Mouse (Mus musculus): ENCODE results near the gene Fgd2. TPM values are rescaled to one million over a fixed set of nuclear protein-coding genes. Genes with fewer than 3 reads are reported as not detected.

Fgd2 gene
- polyA plus RNA-seq, 1 experiment from 2014 or later, result 3.8 TPM

GRCm38 (mm10) chr17:29319881-29320639 is 40.7 kb upstream of the Fgd2 start:
- H3K9ac ChIP-seq, result no peak overlapping the region
- H3K36me3 ChIP-seq (replicated peaks; ENCODE audit: control insufficient read depth, insufficient read depth), result no peaks in the 10 kb centered on the region
- WGBS, result 76% methylated on average over 8 of the region's 8 CpGs
- no peak overlapping the region for H3K27ac ChIP-seq
- peaks cover 29% of the 10 kb centered on the region for H3K27me3 ChIP-seq (ENCODE audit: control insufficient read depth, insufficient read depth, low read length)
- H3K4me1 ChIP-seq (replicated peaks; ENCODE audit: control insufficient read depth, insufficient read depth, low read length), result 0 out of 2 replicates have a peak, but pooled peaks cover 4% of the 10 kb centered on the region
- no peaks in the 10 kb centered on the region for H3K9me3 ChIP-seq (ENCODE audit: control insufficient read depth, low read length)
- no peak overlapping the region for H3K4me2 ChIP-seq (replicated peaks)
- DNase-seq (ENCODE audit: low spot score), result no peak
- H3K4me3 ChIP-seq (replicated peaks; ENCODE audit: low read length), result no peak overlapping the region
- ATAC-seq (ENCODE audit: low FRiP score), result no peak

GRCm38 (mm10) chr17:29321765-29322602 is 38.7 kb upstream of the Fgd2 start:
- H3K27ac ChIP-seq, result no peak overlapping the region
- WGBS, result 17% methylated on average over 41 of the region's 41 CpGs
- ATAC-seq (ENCODE audit: low FRiP score) (no peak), DNase-seq (ENCODE audit: low spot score) (no peak)
- H3K9me3 ChIP-seq (ENCODE audit: control insufficient read depth, low read length), result no peaks in the 10 kb centered on the region
- no peak overlapping the region for H3K4me3 ChIP-seq (replicated peaks; ENCODE audit: low read length)
- H3K36me3 ChIP-seq (replicated peaks; ENCODE audit: control insufficient read depth, insufficient read depth), result no peaks in the 10 kb centered on the region
- H3K9ac ChIP-seq, result no peak overlapping the region
- peaks cover 16% of the 10 kb centered on the region for H3K4me1 ChIP-seq (replicated peaks; ENCODE audit: control insufficient read depth, insufficient read depth, low read length)
- H3K4me2 ChIP-seq (replicated peaks), result no peak overlapping the region; the same call in 1 of the 2 replicates
- peaks cover 29% of the 10 kb centered on the region for H3K27me3 ChIP-seq (ENCODE audit: control insufficient read depth, insufficient read depth, low read length)

- no peaks in the 10 kb centered on the region for H3K9me3 ChIP-seq (ENCODE audit: control insufficient read depth, low read length)
- ATAC-seq (ENCODE audit: low FRiP score) (no peak), DNase-seq (ENCODE audit: low spot score) (no peak)
- peaks cover 29% of the 10 kb centered on the region for H3K27me3 ChIP-seq (ENCODE audit: control insufficient read depth, insufficient read depth, low read length)
- no peak overlapping the region for H3K27ac ChIP-seq
- no peak overlapping the region for H3K4me3 ChIP-seq (replicated peaks; ENCODE audit: low read length)
- 20% methylated on average over 18 of the region's 18 CpGs for WGBS
- peaks cover 21% of the 10 kb centered on the region for H3K4me1 ChIP-seq (replicated peaks; ENCODE audit: control insufficient read depth, insufficient read depth, low read length)
- no peak overlapping the region for H3K4me2 ChIP-seq (replicated peaks)
- no peak overlapping the region for H3K9ac ChIP-seq
- no peaks in the 10 kb centered on the region for H3K36me3 ChIP-seq (replicated peaks; ENCODE audit: control insufficient read depth, insufficient read depth)
Measured at GRCm38 (mm10) chr17:29322603-29322962, 38.1 kb upstream of the Fgd2 start.

GRCm38 (mm10) chr17:29323625-29324024 is 37.1 kb upstream of the Fgd2 start:
- no peak overlapping the region for H3K4me2 ChIP-seq (replicated peaks)
- H3K9me3 ChIP-seq (ENCODE audit: control insufficient read depth, low read length), result no peaks in the 10 kb centered on the region
- H3K36me3 ChIP-seq (replicated peaks; ENCODE audit: control insufficient read depth, insufficient read depth), result no peaks in the 10 kb centered on the region
- H3K27me3 ChIP-seq (ENCODE audit: control insufficient read depth, insufficient read depth, low read length), result peaks cover 29% of the 10 kb centered on the region
- H3K4me3 ChIP-seq (replicated peaks; ENCODE audit: low read length), result no peak overlapping the region
- ATAC-seq (ENCODE audit: low FRiP score) (no peak), DNase-seq (ENCODE audit: low spot score) (no peak)
- peaks cover 21% of the 10 kb centered on the region for H3K4me1 ChIP-seq (replicated peaks; ENCODE audit: control insufficient read depth, insufficient read depth, low read length)
- H3K9ac ChIP-seq, result no peak overlapping the region
- no peak overlapping the region for H3K27ac ChIP-seq
- 88% methylated on average over 3 of the region's 3 CpGs for WGBS

GRCm38 (mm10) chr17:29325831-29326230 is 34.9 kb upstream of the Fgd2 start:
- Histone ChIP-seq H3K4me2 (replicated peaks) (0 out of 2 replicates have a peak overlapping the region, but pooled peaks have one; percentile 59), H3K4me3 (replicated peaks; ENCODE audit: low read length) (no peak overlapping the region), H3K9me3 (ENCODE audit: control insufficient read depth, low read length) (no peaks in the 10 kb centered on the region), H3K4me1 (replicated peaks; ENCODE audit: control insufficient read depth, insufficient read depth, low read length) (peaks cover 21% of the 10 kb centered on the region), H3K27me3 (ENCODE audit: control insufficient read depth, insufficient read depth, low read length) (peaks cover 24% of the 10 kb centered on the region), H3K36me3 (replicated peaks; ENCODE audit: control insufficient read depth, insufficient read depth) (0 out of 2 replicates have a peak, but pooled peaks cover 5% of the 10 kb centered on the region), H3K27ac (no peak overlapping the region), H3K9ac (peak overlapping the region; percentile 53; the same call in 1 of the 2 replicates)
- ATAC-seq (ENCODE audit: low FRiP score), result no peak
- WGBS, result 39% methylated on average over 13 of the region's 13 CpGs
- DNase-seq (ENCODE audit: low spot score), result no peak

- peaks cover 14% of the 10 kb centered on the region for H3K36me3 ChIP-seq (replicated peaks; ENCODE audit: control insufficient read depth, insufficient read depth)
- peak overlapping the region; percentile 24 for H3K4me3 ChIP-seq (replicated peaks; ENCODE audit: low read length)
- H3K9me3 ChIP-seq (ENCODE audit: control insufficient read depth, low read length), result no peaks in the 10 kb centered on the region
- peak overlapping the region; percentile 75 for H3K27ac ChIP-seq
- H3K4me2 ChIP-seq (replicated peaks), result peak overlapping the region; percentile 59
- 7% methylated on average over 52 of the region's 52 CpGs for WGBS
- ATAC-seq (ENCODE audit: low FRiP score), result peak; percentile 60
- H3K4me1 ChIP-seq (replicated peaks; ENCODE audit: control insufficient read depth, insufficient read depth, low read length), result peaks cover 22% of the 10 kb centered on the region
- H3K27me3 ChIP-seq (ENCODE audit: control insufficient read depth, insufficient read depth, low read length), result peaks cover 14% of the 10 kb centered on the region
- peak overlapping the region; percentile 53 for H3K9ac ChIP-seq
- DNase-seq (ENCODE audit: low spot score), result peak; percentile 62
Measured at GRCm38 (mm10) chr17:29326531-29327529, 33.9 kb upstream of the Fgd2 start.

- no peak overlapping the region for H3K27ac ChIP-seq
- H3K9ac ChIP-seq, result 0 out of 2 replicates have a peak overlapping the region, but pooled peaks have one; percentile 53
- no peaks in the 10 kb centered on the region for H3K9me3 ChIP-seq (ENCODE audit: control insufficient read depth, low read length)
- H3K27me3 ChIP-seq (ENCODE audit: control insufficient read depth, insufficient read depth, low read length), result peaks cover 5% of the 10 kb centered on the region
- WGBS, result 80% methylated on average over 9 of the region's 9 CpGs
- H3K4me1 ChIP-seq (replicated peaks; ENCODE audit: control insufficient read depth, insufficient read depth, low read length), result peaks cover 19% of the 10 kb centered on the region
- no peak overlapping the region for H3K4me2 ChIP-seq (replicated peaks)
- ATAC-seq (ENCODE audit: low FRiP score) (no peak), DNase-seq (ENCODE audit: low spot score) (no peak)
- H3K4me3 ChIP-seq (replicated peaks; ENCODE audit: low read length), result no peak overlapping the region
- peaks cover 22% of the 10 kb centered on the region for H3K36me3 ChIP-seq (replicated peaks; ENCODE audit: control insufficient read depth, insufficient read depth)
Measured at GRCm38 (mm10) chr17:29327691-29328090, 33.0 kb upstream of the Fgd2 start.

- Histone ChIP-seq H3K27me3 (ENCODE audit: control insufficient read depth, insufficient read depth, low read length) (no peaks in the 10 kb centered on the region), H3K36me3 (replicated peaks; ENCODE audit: control insufficient read depth, insufficient read depth) (peaks cover 44% of the 10 kb centered on the region), H3K27ac (peak overlapping the region; percentile 70; the same call in 1 of the 2 replicates), H3K4me1 (replicated peaks; ENCODE audit: control insufficient read depth, insufficient read depth, low read length) (peaks cover 19% of the 10 kb centered on the region), H3K4me2 (replicated peaks) (no peak overlapping the region), H3K9ac (no peak overlapping the region), H3K4me3 (replicated peaks; ENCODE audit: low read length) (no peak overlapping the region), H3K9me3 (ENCODE audit: control insufficient read depth, low read length) (no peaks in the 10 kb centered on the region)
- 88% methylated on average over 3 of the region's 3 CpGs for WGBS
- DNase-seq (ENCODE audit: low spot score) (no peak), ATAC-seq (ENCODE audit: low FRiP score) (no peak)
Measured at GRCm38 (mm10) chr17:29330221-29330620, 30.5 kb upstream of the Fgd2 start.
